Mouse (Mus musculus) stomach, postnatal 0 days (tissue): ENCODE measurements around the gene Slc25a10.

Experiments used
- CTCF ChIP-seq: IDR thresholded peaks from 2 replicates; pipeline ENCODE4 v1.5.1; 2016; ENCODE audit warnings: antibody characterized with exemption, low read depth, mild to moderate bottlenecking, moderate library complexity
- EP300 ChIP-seq: optimal IDR thresholded peaks from 2 replicates; pipeline ENCODE3; 2016; ENCODE audit warnings: antibody characterized with exemption

- TF ChIP-seq CTCF (no peak), EP300 (no peak)
These were observed 30.9 kb downstream of the Slc25a10 start for GRCm38 (mm10) chr11:120522581-120522980.
